Mouse (Mus musculus) yolk sac, embryonic 10.5 days (tissue): ENCODE data around the gene Trpm4.
"Not testable (repeated sequence)": the region's sequence is repeated elsewhere in the genome, so short reads cannot be mapped to it uniquely, and the experiment has no call there.

ENCODE experiments used
- DNase-seq: peaks from one replicate; pipeline ENCODE4 v3.0.0-alpha.2; 2017; ENCODE audit warnings: low spot score

The Trpm4 gene

GRCm38 (mm10) chr7:45312023-45312422 lies 21.6 kb downstream of the Trpm4 start:
- peak; percentile 50 for DNase-seq

DNA sequence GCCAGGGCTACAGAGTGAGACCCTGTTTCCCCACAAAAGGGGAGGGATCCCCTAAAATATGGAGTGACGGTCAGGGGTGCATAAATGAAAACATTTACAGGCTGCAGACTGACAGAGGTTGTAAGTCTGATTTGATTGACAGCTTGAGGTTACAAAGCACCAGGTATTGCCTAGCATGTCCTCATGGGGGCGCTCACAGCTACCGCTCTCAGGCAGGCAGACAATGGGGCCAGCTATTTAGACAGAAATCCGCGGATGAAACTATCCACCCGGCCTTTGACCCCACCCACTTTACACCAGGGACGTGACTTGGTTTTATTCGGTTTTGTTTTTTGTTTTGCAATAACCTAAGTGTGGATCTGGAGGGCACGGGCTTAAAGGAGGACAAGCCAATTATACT lies 24.1 kb downstream of the Trpm4 start:
- no peak for DNase-seq

GRCm38 (mm10) chr7:45308551-45309240 lies 24.9 kb downstream of the Trpm4 start:
- no peak for DNase-seq

- DNase-seq, result peak; percentile 93
Observed at GRCm38 (mm10) chr7:45305275-45305674, 28.3 kb downstream of the Trpm4 start.

DNA sequence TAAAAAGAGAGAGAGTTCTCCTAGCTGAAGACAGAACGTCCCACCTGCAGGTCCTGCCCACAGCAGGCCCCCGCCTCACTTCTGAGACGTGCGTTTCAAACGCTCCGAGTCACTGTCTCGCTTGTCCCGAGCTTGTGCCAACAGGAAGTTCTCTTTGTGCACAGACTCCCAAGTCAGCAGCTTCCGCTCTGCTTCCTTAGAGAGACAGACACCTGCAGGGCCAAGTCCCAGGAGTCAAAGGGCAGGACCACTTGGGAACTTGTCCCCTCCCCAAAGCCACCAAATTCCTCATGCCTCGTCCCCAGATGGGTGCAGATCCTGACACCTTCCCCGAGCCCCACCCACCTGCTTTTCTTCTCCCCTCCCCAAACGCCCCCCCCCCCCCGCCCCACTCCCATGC lies 28.7 kb downstream of the Trpm4 start:
- no peak for DNase-seq

- no peak for DNase-seq
Observed at GRCm38 (mm10) chr7:45302626-45303025, 31.0 kb downstream of the Trpm4 start.

DNA sequence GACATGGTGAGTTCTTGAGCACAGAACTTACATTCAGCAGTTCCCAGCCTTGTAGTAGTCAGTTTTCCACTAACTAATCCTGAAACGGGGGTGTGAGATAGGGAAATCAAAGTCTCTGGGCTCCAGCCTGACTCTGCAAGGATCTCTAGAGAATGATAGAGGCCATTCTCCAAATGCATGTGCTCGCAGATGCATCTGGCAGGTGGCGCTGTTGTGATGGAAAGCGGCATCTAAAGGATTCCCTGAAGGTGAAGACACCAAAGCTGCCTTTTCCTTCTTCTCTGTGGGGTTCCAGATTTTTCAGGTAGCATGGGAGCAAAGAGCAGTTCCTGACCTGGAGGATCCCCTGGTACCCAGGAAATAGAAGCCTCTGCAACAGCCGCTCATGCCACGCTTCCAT lies 33.3 kb downstream of the Trpm4 start:
- DNase-seq, result peak; percentile 52

DNA sequence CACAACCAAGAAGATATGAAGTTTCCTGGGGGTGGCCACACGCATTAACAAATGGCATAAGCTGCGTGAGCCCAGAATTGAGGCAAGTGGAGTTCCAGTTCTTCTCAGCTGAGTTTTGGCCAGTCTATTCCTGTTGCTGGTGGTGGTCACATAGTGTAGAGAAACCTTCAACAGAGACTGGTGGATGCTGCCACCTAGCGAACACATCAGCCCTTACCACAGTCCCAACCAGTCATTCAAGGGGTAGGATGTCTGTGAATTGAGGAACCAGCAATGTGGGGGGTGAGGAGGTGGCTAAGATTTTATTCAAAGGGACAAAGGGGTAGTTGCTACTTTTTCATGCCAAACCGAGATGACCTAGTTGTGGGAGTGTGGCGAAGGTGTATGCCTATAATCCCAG lies 33.8 kb downstream of the Trpm4 start:
- DNase-seq, result peak; percentile 47

DNA sequence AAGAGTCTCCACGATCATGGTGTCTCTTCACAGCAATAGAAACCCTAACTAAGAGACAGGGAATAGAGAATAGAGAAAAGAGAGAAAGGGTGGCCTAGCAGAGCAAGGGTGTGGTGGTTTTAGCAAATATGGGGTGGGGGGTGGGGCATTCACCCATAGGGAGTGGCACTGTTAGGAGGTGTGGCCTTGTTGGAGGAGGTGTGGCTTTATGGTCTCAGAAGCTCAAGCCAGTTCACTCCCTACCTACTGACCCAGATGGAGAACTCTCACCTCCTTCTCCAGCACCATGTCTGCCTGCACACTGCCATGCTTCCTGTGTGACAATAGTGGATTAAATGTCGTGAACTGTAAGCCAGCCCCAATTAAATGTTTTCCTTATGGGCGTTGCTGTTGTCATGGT lies 36.0 kb downstream of the Trpm4 start:
- no peak for DNase-seq

GRCm38 (mm10) chr7:45296626-45297025 lies 37.0 kb downstream of the Trpm4 start:
- no peak for DNase-seq

GRCm38 (mm10) chr7:45286486-45286885 lies 47.1 kb downstream of the Trpm4 start:
- DNase-seq, result no peak

DNA sequence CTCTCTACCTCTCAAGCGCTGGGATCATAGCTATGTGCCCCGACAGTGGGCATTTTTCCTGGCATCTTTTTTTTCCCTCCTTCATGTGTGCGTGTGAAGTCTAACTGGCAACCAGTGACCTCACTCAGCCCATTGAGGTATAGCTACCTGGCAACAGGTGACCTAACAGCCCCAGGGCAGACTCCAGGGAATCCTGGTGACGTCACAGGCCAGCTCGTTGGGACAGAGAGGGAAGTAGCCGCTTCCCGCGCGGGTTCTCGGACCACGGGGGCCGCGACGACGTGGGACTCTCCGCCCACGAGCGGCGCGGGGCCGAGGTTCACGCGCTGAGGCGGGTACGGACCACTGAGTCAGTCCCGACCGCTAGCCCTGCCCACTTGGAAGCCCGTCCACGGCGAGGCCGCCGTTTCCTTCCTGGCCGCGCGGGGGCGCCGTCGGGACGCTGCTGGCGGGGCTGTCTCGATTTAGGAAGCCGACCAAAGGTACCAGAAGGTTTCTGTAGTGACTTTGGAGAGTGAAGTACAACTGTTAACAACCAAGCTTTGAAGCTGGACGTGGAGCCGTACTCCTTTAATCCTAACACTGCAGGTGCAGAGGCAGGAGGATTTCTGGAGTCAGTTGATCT lies 56.3 kb downstream of the Trpm4 start, which contains the start of gene Slc6a21:
Gene Slc6a21, plus strand, starts transcription at position 378 of the 625 bp plus-strand sequence.
- peak; percentile 69 for DNase-seq

- no peak for DNase-seq
Observed at GRCm38 (mm10) chr7:45273672-45274071, 59.9 kb downstream of the Trpm4 start.

DNA sequence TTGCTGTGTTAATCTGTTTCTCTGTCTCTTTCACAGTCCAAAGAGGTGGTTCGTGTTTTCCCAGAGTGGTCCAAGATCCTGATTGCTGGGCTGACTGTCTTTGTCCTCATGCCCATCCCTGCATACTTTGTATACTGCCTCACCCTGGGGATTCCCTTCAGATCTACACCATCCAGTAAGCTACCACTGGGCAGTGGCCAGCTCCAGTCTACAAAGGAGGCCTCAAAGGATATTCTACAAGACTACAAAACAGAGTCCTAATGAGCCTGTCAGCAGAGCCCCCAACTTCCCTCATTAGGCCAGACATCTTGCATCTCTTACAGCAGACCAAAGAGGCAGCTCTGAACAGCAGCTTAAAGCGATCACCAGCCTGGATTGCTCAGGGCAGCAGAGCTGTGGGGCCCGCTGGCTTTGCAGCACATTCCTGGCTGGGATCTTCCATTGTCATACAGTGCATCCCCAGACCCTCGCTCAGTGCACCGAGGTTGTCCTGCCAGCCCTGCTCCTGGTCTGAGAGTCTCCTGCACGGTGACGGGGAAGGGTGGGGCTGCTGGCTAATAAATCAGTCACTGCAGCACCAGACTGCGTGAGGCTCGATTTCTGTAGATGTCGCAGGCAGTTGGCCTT lies 60.7 kb downstream of the Trpm4 start:
- no peak for DNase-seq

DNA sequence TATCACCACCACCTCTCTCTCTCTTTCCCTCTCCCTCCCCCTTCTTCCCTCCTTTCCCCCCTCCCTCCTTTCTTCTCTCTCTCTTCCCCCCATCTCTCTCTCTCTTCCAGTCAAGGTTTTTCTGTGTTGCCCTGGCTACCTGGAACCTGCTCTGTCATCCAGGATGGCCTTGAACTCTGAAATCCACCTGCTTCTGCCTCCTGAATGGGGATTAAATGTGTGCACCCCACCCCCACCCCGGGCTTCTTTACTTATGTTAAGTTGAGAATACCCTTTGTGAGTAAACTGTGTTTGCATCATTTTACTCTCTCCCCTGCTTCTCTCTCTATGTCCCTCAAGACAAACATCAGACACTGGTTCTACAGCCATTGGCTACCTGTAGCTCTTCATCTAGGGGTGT lies 68.1 kb downstream of the Trpm4 start:
- DNase-seq, result no peak

DNA sequence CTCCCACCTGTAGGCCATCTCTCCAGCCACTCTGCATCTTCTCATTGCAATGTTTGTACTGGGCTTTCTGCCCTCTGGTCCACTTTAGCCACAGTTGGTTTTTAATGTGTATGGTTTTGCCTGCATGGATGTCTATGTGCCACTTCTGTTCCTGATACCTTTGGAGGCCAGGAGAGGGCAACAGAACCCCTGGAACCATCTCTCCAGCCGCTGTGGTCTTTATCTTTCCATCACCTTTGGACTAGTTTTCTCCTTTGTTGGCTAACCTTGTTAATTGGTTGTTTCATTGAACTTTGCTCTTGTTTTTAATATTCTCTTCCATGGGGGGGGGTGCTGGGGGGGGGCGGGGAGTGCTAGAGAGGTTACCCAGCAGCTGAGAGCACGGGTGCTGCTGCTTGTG lies 69.2 kb downstream of the Trpm4 start:
- DNase-seq, result no peak

DNA sequence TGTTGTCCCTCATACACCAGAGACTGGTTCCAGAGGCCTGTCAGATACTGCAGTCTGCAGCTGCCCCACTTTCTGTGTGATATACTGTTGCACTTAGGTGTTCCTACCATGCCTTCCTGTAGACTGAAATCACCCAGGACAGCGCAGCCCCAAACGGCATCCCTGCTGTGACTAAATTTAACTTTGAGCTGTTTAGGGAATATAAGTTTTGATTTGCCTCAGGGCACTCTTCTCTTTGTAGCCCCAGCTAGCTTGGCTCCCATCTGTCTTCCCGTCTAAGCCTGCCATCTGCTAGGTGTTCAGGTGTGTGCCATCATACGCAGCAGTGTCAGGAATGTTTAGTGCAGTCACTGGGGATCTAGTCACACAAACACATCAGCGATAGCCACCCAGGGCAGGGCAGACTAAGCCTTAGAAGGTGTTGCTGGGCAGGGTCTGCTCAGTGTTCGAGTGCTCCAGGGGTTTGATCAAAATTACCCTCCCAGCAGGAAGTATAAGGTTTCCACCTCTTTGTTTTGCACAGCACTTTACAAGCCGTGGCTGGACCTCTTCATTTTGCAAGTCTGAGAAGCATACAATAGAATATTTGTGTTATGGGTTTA lies 70.5 kb downstream of the Trpm4 start:
- DNase-seq, result no peak

- DNase-seq, result no peak
Observed at GRCm38 (mm10) chr7:45262266-45262665, 71.3 kb downstream of the Trpm4 start.

DNA sequence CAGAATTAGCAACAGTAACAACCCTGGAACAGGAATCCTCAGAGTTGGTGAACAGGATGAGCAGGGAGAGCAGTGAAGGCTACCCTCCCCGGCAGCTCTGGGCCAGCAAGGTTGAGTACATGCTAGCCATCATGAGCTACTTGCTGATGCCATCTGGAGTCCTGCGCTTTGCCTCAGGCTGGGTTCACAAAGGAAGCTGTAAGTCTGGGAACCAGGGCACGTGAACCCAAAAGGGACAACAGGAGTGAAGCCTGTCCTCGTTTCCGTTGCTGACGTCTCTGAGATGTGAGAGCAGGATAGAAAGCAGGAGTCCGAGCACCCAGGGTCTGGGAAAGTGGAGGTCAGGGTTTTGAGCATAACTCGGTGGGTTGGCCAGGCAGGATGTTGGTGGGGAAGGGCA lies 74.3 kb downstream of the Trpm4 start:
- DNase-seq, result no peak

DNA sequence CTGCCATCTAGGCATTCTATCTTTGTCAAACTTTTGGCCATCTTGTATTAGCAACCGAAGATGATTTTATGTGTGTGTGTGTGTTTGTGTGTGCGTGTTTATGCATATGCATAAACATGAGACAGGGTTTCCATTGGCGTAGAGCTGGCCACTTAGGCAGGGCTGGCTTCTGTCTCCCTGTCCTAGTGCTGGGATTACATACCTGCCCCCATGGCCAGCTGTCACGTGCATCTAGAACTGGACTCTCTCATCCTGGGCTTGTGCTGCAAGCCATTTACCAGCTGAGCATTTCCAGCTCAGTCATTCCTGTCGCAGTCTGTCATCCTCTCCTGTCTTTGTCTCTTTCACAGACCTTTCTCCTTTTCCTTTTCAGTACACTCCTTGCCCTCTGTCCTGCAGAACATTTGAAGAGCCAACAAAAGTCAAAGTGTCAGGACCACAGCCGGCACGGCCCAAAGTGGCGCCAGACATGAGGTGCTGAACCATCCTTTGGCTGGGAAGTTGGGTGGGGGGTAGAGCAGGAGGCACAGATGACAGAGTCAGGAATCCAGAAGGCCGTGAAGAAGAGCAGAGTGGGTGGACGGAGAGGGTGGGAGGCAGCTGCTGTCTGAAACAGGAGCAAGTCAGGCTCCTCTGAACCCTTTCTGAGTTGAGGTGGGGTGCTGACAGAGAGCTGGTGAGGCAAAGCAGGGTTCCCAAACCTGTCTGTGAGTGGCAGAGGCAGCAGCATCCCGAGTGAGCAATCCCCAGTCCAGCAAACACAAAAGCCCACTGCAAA lies 76.3 kb downstream of the Trpm4 start:
- DNase-seq, result no peak

DNA sequence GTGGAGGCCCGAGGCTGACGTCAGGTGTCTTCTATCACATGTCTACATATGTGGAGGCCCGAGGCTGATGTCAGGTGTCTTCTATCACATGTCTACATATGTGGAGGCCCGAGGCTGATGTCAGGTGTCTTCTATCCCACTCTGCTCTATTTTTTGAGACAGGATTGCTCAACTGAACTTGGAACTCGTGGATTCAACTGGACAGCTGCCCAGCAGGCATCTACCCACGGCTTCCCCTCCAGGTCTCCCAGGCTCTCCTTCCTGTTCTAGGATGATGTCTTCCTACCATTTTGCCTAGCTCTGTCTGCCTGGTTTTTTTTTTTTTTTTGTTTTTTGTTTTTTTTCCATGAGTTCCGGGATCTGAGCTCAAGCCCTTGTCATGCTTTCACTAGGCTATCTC lies 77.8 kb downstream of the Trpm4 start:
- DNase-seq, result not testable (repeated sequence)

DNA sequence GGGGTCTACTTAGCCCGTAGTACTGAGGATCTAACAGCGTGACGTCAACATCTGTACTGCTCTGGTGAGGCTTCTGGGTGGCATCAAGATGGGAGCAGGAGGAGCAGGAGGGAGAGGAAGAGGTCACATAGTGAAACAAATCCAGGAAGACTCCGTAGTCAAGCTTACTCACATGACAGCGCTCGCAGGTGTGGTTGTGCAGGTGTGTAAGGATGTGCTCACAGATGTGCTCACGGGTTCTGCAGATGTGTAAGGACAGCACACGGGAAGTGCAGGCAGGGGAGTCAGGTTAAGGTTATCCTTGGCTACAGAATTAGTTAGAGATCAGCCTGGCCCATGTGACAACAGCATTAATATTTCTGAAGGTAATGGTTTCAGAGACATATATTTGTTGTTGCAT lies 79.8 kb downstream of the Trpm4 start:
- no peak for DNase-seq
